Mouse (Mus musculus) lung, postnatal 36 days (tissue): ENCODE results near the gene Tsen15.
"Not testable (repeated sequence)": the region's sequence is repeated elsewhere in the genome, so short reads cannot be mapped to it uniquely, and the experiment has no call there.

Experiments used
- DNase-seq: peaks from one replicate; pipeline ENCODE4 v3.0.0; 2022; ENCODE audit warnings: mixed read lengths

Gene Tsen15

DNA sequence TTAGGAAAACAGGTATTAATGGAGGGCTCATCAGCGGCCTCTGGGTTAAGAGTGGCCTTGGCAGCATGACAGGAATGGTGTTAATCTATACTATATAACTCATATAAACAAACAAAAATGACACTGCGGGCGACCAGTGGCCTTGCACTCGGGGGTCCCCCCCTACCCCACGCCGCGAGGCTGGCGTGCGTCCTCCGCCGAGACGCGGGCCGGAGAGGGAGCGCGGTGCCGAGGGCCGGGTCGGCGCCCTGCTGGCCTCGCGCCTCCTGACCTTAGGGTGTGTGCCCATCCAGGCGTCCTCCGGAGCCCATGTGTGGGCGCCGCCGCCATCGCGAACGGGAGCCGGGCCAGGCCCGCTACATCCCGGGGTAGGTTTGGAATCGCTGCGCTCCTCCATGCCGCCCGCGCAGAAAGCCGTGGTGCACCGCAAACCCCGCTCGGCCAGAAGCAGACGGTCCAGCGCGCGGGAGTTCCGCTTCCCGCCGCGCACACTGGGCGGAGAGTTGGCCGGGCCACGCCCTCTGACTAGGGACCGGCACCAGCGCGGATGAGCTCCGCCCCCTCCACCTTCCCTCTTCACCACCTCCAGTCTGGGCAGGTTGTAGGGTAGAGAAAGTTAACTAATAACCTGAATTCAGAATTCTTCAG, at the start of gene Tsen15:
Gene Tsen15 (minus strand): TSS at position 501 of the 648 bp plus-strand sequence.
- DNase-seq, result peak; percentile 90

DNA sequence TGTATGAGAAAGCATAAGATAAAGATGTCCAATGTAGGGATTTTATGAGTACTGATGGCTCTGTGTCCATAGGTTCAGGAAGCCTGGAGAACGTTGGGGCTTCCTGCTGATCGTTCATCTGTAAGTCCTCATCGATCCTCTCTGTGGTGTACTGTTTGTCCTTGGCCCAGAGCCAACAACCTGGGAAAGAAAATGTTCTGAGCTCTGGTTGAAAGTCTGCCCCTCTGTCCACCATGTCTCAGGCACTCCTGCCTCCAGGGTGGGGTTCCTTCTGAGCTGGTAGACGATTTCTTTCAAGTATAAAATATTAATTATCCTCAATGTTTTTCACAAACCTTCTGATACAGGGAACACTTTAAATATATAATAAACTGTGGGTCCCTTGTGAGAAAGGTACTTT, 47.7 kb upstream of the Tsen15 start:
- DNase-seq, result no peak

DNA sequence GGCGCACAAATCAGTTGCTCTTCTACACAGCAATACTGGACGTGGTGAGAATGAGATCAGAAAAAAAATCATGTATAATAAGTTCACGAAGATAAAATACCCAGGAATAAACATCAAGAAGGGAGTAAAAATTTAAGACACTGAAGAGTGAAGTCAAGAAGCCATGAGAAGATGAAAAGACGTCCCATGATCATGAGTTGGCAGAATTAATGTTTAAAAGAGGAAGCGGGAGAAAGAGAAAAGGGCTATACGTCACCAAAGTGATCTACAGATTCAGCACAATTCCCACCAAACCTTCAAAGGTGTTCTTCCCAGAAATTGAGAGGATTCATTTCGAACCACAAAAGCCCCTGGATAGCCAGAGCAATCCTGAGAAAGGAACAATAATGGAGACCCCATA, 43.3 kb upstream of the Tsen15 start:
- DNase-seq, result no peak

DNA sequence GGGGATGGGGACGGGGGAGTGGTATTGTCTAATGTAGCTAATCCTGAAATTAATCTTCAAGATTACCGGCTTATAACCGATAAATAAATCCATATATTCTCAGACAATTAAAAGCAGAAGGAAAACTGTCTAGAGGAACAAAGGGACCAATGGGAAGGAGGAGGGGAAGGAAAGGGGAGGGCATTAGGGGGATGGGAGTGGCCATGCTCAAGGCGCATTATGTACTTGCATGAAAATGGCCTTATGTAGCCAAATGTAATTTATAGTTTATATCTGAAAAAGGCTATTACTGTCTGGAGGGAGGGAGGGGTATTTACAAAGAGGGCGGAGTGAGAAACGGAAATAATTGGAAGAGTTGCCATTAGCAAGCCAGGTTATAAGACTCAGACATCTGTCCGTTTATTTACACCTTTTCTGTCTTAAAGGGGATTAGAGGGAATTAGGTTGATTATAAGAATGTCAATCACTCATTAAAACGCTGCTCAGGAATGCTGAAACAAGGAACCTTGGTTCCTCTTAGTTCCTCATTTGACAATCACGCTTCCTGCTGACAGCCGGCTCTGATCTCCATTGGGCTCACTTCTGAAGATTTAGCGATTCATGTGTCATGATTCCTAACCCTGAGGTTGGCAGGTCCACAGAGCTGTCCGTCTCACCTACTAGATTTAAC, 41.6 kb upstream of the Tsen15 start:
- DNase-seq, result no peak

DNA sequence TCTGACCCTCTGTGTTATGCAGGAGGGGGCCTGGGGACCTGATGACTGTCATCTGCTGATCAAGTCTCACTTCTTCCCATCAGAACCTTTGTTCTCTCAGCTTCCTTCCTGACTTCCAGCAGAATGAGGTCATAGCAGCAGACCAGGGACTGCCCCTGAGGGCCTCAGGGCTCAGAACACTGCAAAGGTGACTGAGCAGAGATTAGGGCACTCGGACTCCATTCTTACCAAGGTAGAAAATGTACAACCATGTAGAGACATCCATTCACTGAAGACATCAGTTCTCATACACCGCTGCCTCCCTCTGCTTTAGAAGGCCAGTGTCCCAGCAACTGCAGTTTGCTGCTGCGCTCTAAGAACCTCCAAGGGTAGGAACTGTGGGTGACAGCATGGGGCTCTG, 36.6 kb upstream of the Tsen15 start:
- no peak for DNase-seq

DNA sequence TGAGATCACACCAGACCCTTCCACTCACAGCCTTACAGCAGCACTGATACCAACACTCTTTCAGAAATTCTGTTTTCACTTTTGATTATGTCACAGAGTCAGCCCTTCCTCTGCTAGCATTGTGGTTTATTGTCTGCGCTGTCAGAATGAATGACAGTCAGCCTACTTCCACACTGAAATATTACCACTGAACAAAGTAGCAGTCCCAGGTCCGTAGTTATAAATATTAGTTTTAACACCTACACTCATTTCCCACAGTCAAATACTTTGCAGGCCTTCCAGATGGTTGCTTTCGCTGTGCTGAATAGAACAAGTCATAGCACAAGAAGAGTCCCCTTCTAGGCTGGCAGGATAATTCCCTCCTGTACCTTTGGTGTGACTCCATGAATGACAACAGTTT, 35.8 kb upstream of the Tsen15 start:
- DNase-seq, result no peak

DNA sequence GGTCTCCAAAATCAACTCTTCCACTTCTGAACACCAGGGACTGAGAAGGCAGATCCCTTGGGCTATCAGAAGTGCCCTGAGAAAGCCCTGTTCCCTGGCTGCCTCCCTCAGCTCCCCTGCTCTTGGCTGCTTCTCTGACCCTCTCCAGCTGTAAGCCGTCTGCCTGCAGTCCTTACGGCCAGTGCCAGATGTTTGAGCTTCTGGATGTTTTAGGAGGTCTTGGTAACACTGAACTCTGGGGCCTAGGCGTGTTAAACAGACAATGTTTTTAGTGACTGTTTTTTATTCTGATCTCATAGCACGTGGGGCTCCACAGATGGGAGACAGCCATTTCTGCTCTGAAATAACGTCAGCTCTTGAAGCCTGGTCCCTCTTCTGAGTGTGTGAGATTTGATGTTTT, 31.1 kb upstream of the Tsen15 start:
- peak; percentile 40 for DNase-seq

DNA sequence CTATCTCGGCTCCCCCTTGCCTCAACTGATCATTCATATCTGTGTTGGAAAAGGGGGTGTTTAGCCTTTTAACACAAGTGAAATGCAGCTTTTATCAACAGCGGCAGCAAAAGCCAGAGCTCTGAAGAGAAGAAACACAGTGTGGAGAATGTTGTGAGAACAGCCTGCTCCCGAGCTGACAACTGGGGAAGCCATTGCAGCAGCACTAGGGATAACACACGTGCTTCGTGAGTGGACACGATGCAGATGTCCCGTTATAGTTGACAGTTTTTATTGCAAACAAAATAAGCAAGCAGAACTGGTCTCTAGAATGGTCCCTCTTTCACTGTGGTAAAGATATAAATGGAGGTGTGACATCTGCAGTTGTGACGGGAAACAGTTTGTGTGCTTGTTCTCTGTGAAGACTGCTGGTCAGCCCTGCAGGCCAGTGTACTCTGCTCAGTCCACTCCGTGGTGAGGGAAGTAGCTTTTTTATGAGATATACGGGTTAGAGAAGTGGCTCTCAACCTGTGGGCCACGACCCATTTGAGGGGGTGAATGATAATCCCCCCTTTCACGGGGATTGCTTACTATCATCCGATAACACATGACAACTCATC, 29.9 kb upstream of the Tsen15 start:
- DNase-seq, result peak; percentile 26

DNA sequence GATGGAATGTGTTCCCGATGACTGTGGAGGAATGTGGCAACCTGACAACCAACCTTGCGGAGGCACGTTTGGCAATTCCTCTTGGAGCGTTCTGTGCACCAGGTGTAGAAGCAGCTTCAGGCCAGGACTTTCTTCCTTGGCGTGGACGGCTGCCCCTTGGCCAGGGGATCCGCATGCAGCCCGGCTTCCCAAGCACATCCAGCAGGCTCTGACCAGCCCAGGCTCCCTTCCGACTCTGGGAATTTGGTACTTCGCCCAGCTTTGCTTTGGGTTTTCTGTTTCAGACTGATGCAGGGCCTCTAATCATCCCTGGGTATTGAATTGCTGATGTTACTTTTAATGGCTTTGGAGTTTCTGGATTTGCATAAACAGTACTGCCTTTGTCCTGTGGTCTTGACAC, 28.0 kb upstream of the Tsen15 start:
- DNase-seq, result no peak

DNA sequence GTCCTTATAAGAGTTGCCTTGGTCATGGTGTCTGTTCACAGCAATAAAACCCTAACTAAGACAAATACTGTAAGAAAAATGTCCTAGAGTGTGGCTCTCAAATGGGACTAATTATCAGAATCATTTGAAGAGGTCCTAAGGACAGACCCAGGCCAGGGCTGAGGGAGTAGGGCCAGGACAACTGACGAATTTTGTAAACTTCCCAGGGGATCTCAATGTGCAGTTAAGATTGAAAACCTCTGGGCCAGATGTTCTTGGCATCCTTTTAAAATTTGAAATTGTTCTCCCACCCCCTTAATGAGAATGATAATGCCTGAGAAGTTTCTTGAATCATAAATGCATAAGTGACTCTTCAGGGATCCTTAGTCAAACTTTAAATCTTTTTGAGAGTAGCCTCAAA, 27.5 kb upstream of the Tsen15 start:
- no peak for DNase-seq

DNA sequence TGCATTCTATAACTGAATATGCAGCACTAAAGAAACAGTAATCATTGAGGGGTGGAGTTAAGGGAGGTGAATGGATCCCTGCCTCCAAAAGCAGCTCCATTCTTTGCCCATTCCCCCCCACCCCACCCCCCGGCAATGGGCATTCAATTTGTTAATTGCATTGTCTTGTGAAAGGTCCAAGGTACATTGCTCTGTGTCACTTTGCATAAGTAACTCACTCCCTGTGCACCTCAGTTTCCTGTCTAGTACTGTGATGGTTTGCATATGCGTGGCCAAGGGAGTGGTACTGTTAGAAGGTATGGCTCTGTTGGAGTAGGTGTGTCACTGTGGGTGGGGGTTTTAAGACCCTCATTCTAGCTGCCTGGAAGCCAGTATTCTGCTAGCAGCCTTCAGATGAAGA, 26.6 kb upstream of the Tsen15 start:
- DNase-seq, result no peak

DNA sequence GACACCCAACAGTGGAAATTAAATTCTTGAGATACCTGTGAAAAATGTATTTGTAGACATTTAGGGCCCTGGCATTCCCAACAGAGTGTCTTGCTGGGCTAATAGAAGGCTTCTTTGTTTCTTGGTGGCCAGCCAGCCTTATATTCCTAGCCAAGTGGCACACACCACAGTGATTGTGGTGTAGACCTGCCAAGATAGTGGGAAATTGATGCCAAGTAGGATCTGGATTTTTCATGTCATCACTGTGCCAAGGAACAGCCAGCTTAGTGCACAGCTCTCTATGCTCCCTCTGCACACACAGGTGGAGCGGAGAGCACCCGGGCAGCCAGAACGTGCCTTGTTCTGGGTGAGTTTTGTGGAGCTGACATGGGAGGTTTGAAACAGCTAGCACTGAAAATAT, 24.2 kb upstream of the Tsen15 start:
- DNase-seq, result no peak

DNA sequence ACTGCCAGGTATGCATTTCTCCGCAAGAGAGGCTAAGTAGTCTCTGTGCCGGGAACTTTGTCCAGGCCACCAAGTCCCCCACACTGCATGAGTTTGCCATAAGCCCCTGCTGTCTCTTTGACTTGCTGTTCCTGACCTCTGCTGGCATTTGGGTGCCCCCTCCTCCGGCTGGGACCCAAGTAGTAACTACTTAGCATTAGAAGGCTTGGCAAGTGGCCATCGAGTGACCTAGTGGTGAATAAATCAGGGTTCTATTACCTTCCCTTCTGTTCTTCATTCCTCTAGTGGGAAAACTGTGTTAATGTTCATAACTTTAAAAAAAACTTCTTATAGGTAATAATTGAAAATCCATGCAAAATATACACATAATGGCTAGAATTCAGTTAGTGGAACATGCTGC, 22.9 kb upstream of the Tsen15 start:
- DNase-seq, result no peak

DNA sequence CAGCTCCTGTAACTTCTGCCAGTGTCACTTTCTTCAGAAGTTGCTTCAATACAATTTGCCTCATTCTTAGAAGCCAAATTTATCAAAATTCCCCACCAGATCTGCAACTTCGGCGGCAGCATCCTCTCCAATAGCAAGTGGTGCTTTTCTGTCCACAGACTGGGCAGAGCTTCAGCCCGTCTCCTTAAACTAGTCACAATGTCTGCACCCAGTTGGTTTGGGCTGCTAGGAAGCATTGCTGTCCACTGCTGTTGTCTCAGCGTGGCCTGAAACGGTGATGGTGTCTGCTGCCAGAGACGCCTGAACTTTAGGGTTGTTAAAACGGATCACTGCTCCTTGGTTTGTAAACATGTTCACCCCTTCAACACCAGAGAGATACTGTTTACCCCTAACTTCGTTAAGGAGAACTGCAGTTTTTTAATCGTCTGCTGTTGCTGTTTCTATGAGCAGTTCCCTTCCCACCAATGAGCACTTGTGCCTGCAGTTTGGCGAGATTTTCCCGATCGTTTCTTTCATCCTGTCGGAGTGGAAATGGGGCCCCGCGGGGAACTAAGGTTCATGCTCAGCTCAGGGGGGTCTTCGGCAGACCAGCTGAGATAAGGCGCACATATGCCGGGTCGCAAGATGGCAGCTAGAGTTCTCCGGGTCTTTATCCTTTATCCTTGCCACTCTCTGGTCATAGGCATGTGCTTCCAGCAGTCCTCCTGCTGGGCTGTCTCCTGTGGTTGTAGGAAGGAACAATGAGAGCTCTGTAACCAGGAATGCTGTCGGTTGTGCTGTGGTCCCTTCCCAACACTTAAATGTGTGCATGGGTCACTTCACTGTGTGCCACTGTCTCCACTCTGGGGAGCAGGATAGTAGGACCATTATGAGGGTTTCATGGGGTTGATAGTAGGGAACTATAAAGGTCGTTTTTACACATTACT, 20.8 kb upstream of the Tsen15 start:
- DNase-seq, result no peak

DNA sequence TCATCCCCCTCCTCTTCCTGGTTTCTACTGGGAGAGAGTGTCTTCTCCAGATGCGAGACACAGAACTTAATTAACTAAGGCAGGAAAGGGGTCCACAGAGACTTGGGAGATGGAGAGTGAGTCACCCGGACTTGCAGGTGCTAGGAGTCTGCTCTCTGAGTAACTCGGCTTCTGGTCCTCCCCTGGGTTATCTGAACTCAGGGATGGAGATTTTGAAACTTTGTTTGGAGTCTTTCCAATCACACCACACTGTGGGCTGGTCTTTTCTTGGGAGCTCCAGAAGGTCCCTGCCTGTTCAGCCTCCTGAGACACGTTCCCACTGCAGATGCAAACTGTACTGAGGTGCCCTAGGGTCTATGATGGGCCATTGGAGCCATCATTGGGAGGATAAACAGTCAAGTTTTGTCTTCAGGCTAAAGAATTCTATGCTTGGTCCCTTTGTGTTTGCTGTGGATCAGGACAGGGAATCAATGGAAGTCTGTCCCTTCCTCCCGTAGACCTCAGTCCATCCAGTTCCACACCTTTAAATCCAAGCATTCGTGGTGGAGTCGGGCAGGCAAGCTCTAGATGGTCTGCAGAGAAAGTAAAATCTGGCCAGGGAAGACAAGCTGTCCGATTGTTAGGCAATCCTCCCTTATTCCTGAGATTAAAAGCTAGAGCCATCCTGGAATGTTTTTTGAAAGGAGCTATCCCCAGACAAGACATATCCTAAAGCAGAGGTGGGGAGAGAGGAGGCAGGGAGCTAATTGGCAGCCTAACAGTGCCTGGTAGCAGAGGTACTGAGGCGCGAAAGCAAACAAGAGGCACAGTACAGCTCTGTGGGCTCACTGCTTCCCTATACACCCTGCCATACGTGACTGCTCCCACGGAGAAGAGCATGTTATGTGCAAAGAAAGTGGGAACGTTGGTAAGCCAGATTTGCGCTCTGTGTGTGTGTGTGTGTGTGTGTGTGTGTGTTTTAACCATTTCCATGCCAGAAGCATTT, 14.4 kb upstream of the Tsen15 start:
- DNase-seq, result no peak

DNA sequence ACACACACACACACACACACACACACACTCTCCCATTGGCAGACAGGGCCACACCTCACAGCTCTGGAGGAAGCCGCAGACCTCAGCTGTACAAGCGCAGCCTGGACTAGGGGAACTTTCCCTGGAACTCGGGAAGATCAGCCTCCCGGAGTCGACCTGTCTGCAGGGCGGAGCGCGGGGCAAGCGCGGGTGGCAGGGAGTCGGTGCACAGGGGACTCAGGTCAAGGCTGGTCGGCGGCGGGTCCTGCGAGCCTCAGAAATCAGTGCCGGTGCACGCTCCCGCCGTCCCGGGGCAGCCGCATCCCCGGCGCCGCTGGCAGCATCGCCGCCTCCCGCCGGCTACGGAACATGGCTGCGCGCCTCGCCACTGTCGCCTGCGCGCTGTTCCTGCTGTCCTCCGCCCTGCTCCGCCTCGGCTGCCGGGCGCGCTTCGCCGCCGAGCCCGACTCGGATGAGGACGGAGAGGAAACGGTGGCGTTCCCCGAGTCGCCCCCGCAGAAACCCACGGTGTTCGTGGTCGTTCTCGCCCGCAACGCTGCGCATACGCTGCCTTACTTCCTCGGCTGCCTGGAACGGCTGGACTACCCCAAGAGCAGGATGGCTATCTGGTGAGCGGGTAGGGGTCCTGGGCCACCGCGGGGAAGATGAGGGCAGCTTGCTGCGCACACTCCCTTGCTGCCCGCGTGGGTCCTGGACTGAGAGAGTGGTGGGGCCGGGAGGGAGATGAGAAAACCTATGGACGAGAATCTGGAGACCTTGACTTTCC, 13.5 kb upstream of the Tsen15 start, which contains the start of gene Colgalt2:
Gene Colgalt2 (plus strand): TSS at position 41 of the 766 bp plus-strand sequence.
- DNase-seq, result peak; percentile 57

DNA sequence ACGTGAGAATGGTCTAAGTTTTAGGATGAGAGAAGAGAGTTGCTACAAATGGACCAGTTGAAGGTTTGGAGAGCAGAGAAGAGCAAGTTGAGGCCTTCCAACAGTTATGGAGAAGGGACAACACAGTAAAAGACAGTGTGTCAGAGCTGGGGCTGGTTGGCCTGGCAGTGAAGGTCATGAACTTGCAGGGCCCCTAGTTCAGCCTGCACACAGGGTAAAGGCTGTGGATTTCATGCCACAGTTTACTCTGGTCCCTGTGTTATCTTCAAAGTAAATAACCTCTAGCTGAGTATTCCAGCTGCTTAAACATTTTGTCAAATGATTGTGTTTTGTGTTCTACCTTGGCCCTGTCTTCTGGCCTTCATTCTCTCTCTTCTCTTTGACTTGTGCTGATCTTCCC, 12.2 kb upstream of the Tsen15 start:
- no peak for DNase-seq

DNA sequence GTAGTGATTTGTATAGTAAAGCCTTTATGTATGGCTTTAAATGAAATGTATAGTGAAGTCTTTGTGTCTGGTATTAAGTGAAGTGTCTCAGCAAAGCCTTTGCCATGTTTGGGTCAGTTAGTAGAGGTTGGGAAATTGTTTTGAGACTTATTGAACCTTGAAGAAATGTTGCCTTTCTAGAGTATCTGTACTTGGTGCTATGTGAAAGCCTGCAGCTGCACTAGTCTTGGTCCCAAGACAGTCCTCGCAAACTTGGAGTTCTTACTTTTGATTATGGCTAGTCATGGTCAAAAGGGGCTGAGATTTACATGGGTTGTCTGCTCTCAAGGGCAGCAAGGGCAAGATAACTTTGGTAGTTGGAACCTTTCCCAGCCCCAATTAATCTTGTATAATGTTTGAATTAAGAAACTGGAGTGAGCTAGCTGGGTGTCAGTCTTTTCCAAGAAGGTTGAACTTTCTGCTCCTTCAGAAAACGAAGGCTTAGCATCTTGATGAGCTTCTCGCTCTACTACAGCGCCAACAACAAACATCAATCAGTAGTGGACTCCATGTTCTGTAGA, 8.5 kb upstream of the Tsen15 start:
- DNase-seq, result peak; percentile 50

DNA sequence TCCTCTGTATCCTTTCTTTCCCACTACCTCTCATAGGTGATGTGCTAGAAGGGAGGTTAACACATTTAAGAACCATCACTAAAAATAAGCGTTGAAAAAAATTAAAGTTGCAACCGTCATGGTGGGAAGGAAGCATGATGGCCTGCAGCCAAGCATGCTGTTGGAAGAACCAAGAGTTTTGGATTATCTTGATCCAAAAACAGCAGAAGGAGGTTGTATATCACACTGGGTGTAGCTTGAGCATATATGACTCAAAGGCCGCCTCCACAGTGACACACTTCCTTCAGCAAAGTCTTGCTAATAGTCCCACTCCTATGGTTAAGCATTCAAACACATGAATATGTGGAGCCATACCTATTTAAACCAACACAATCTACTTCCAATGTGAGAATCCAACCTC, 7.6 kb upstream of the Tsen15 start:
- no peak for DNase-seq

DNA sequence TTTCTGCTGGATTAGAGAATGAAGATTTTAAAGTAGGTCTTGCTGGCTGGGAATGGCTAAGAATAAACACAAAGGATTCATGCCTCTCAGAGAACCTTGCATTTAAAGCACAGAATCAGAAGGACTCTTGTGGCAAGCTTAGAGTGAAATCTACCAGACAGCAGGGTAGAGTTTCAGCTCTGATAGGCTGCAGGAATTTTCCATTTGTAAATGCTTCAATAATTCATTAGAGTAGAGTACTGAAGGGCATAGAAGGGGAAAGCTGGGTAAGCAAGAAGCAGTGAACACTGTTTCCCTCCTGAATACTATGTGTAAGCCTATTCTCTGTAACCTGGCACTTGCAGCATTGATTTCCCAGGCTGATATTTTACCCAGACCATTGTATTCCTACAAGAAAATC, 2.8 kb upstream of the Tsen15 start:
- no peak for DNase-seq

DNA sequence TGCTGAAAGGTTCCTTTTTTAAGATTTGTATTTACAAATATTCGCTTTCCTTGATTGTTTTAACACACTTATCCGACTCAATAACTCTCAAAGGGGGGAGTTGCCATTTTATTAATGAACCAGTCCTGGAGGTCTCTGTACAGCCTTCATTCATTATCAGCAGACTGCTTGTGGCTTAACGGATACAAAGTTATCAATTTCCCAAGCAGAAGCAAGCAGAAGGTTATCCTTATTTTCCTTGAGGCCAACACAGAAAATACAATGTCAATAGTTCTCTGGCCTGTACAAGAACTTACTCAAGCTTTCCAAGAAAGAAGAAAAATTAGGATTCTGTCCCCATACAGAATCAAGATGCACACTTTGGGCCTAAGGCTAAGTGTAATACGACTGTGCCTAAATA, 795 bp downstream of the Tsen15 start:
- not testable (repeated sequence) for DNase-seq
